Mouse (Mus musculus) lung, postnatal 0 days (tissue): ENCODE data around the gene Pkmyt1.

Experiments used
- CTCF ChIP-seq: IDR thresholded peaks from 2 replicates; pipeline ENCODE4 v1.5.1; 2016; ENCODE audit warnings: antibody characterized with exemption, mild to moderate bottlenecking
- EP300 ChIP-seq: IDR thresholded peaks from 2 replicates; pipeline ENCODE4 v1.6.1; 2016; ENCODE audit warnings: antibody characterized with exemption, mild to moderate bottlenecking, control low read depth

DNA sequence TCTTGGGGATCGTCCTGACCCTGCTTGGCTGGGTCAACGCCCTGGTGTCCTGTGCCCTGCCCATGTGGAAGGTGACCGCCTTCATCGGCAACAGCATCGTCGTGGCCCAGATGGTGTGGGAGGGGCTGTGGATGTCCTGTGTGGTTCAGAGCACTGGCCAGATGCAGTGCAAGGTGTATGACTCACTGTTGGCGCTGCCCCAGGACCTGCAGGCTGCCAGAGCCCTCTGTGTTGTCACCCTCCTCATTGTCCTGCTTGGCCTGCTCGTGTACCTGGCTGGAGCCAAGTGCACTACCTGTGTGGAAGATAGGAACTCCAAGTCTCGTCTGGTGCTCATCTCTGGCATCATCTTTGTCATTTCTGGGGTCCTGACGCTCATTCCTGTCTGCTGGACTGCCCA is 45.0 kb upstream of the Pkmyt1 start:
- TF ChIP-seq CTCF = no peak
- TF ChIP-seq EP300 = no peak
